Mouse (Mus musculus) liver, embryonic 13.5 days (tissue): ENCODE data around the gene Sik3. TPM values are rescaled to one million over a fixed set of nuclear protein-coding genes. Genes with fewer than 3 reads are reported as not detected.
"Not testable (repeated sequence)": the region's sequence is repeated elsewhere in the genome, so short reads cannot be mapped to it uniquely, and the experiment has no call there.

ENCODE experiments used
- ATAC-seq: fragments of 200-750 bp; cut with Nextera tagmentation; 2 replicates; pipeline ENCODE4 v1.8.0; 2017; ENCODE audit warnings: low read depth, mild to moderate bottlenecking, moderate number of reproducible peaks, moderate library complexity
- DNase-seq: peaks from one replicate; pipeline ENCODE4 v3.0.0; 2022
- H3K27ac ChIP-seq: fragments of 300-500 bp; sonication (generic); 2 replicates; pipeline ENCODE4 v1.5.1; 2015; ENCODE audit warnings: moderate library complexity, mild to moderate bottlenecking, inconsistent platforms
- H3K27me3 ChIP-seq: fragments of 300-500 bp; sonication (generic); 2 replicates; pipeline ENCODE4 v1.6.1; 2015; ENCODE audit warnings: mild to moderate bottlenecking, inconsistent platforms
- H3K36me3 ChIP-seq: fragments of 300-500 bp; sonication (generic); 2 replicates; pipeline ENCODE4 v1.6.1; 2015; ENCODE audit warnings: mild to moderate bottlenecking, inconsistent platforms
- H3K4me1 ChIP-seq: fragments of 300-500 bp; sonication (generic); replicated peaks from 2 replicates; pipeline ENCODE4 v1.6.1; 2015; ENCODE audit warnings: inconsistent platforms
- H3K4me2 ChIP-seq: fragments of 300-500 bp; sonication (generic); 2 replicates; pipeline ENCODE4 v1.6.1; 2015; ENCODE audit warnings: inconsistent platforms, mild to moderate bottlenecking, moderate library complexity
- H3K4me3 ChIP-seq: fragments of 300-500 bp; sonication (generic); replicated peaks from 2 replicates; pipeline ENCODE4 v1.5.1; 2015; ENCODE audit warnings: mild to moderate bottlenecking, inconsistent platforms
- H3K9ac ChIP-seq: fragments of 300-500 bp; sonication (generic); 2 replicates; pipeline ENCODE4 v1.6.1; 2015; ENCODE audit warnings: mild to moderate bottlenecking, inconsistent platforms
- H3K9me3 ChIP-seq: fragments of 300-500 bp; sonication (generic); replicated peaks from 2 replicates; pipeline ENCODE4 v1.6.1; 2016; ENCODE audit warnings: inconsistent platforms
- WGBS: fragments of 180-500 bp; shearing (Covaris S2); methylation state at CpG from one replicate; pipeline ENCODE4 v1.1.7; 2015; ENCODE audit not compliant: insufficient replicate concordance; 5-methylcytosine and 5-hydroxymethylcytosine counted together
- polyA plus RNA-seq: library from polyadenylated mRNA; unstranded; fragments of >200 nt; fragmentation: Nextera tagmentation; extraction: Ambion mirVana; gene quantifications from 2 replicates; pipeline ENCODE4 v1.2.1, GENCODE M21; 2015

Gene Sik3
- polyA plus RNA-seq, 1 experiment from 2014 or later, result 2.8 TPM

DNA sequence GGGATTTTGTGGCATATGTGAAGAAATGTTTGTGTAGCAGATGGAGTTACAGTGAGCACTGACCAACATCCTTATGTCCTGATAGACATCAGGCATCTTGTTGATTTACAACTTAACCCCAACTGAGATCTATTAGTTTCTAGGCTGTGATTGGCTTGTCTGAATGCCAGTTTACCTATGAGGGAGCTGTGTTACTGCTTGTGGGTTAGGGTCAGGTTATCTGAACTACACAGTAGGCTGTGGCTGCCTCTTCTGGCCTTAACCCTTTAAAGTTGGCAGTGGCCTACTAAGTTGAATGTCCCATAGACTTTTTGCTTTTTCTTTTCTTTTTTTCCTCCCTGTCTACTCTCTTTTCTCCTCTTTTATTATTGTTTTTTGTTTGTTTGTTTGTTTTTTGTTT is 98.7 kb downstream of the Sik3 start:
- no peak overlapping the region for H3K27ac ChIP-seq
- no peak overlapping the region for H3K4me2 ChIP-seq
- no peak overlapping the region for H3K9ac ChIP-seq
- H3K4me3 ChIP-seq, result no peak overlapping the region
- no peaks in the 10 kb centered on the region for H3K9me3 ChIP-seq
- DNase-seq (no peak), ATAC-seq (no peak)
- H3K4me1 ChIP-seq, result peaks cover 41% of the 10 kb centered on the region
- H3K27me3 ChIP-seq, result no peaks in the 10 kb centered on the region
- no peaks in the 10 kb centered on the region for H3K36me3 ChIP-seq

DNA sequence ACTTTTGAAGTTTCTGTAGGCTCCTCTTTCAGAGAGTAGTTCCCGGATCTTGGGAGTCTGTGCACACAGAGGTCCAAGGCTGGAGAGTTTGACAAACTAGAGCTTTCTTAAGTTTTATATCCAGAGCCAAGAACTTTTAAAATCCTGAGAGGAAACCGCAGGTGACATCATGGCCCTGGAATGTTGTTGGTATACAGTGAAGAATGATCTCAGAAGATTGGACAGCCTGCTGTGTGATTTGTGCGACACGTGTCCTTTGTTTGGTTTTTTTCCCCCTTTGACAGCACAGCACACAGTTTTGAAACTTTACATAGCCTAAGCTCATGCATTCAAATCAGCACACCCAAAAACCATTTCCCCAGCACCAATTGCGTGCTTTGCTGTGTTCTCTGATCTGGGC is 99.6 kb downstream of the Sik3 start:
- Histone ChIP-seq H3K36me3 (no peaks in the 10 kb centered on the region), H3K4me3 (no peak overlapping the region), H3K27ac (no peak overlapping the region), H3K4me2 (no peak overlapping the region), H3K4me1 (peaks cover 41% of the 10 kb centered on the region), H3K27me3 (no peaks in the 10 kb centered on the region), H3K9me3 (no peaks in the 10 kb centered on the region), H3K9ac (no peak overlapping the region)
- WGBS, result 65% methylated on average over 5 of the region's 5 CpGs
- DNase-seq, result no peak
- ATAC-seq, result no peak

DNA sequence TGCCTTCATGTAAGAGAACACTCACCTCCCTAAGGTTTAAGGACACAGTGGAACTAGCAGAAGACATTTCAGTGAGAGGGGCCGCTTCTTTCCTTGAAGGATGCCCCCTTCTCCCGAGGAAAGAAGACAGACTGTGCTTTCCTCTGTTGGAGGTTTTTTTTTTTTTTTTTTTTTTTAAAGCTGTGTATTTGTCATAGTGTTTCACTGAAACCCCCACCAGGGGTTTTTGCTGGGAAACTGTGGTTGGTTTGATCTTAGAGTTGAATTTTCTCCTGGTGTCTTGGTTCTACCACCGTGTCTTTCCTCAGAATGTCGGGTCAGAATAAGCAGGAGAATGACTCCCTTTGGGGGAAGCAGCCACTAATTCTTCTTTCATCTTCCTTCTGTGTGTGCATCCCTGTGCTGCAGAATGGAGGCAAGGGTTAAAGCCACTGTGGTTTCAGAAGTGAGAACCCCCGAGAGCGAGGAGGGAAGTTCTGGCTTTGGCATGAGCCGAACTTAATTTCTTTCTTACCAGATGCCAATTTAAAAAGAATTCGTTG is 106.3 kb downstream of the Sik3 start:
- H3K4me1 ChIP-seq, result peaks cover 38% of the 10 kb centered on the region
- 0 out of 2 replicates have a peak, but pooled peaks cover 9% of the 10 kb centered on the region for H3K36me3 ChIP-seq
- H3K27me3 ChIP-seq, result no peaks in the 10 kb centered on the region
- ATAC-seq (no peak), DNase-seq (no peak)
- no peak overlapping the region for H3K9ac ChIP-seq
- H3K4me2 ChIP-seq, result no peak overlapping the region
- H3K27ac ChIP-seq, result no peak overlapping the region
- H3K9me3 ChIP-seq, result 0 out of 2 replicates have a peak, but pooled peaks cover 4% of the 10 kb centered on the region
- 58% methylated on average over 8 of the region's 8 CpGs for WGBS
- H3K4me3 ChIP-seq, result no peak overlapping the region

DNA sequence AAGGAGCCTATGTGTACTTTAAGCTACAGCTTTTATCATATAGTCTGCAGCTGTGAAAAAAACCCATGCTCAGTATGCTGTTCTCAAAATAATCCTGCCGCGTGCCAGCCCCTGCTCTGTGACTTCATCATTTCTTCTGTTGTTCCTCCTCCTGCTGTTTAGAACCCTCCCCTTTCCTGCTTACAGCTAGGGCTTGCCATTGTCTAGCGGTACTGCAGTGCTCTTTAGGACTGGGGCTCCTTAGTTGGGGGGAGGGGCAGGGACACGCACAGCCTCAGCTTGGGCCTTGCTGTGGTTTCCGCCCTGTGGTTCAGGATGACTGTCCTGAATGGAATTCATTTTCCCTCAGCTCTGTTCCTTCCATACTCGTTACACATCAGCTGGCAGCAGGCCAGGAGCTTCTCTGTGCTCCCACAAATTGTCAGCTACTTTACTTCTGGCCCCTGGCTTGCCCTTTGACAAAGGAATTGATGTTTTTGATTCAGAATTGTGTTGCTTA is 107.4 kb downstream of the Sik3 start:
- Histone ChIP-seq H3K27me3 (no peaks in the 10 kb centered on the region), H3K4me2 (no peak overlapping the region), H3K4me1 (peaks cover 37% of the 10 kb centered on the region), H3K36me3 (0 out of 2 replicates have a peak, but pooled peaks cover 11% of the 10 kb centered on the region), H3K4me3 (no peak overlapping the region), H3K9me3 (0 out of 2 replicates have a peak, but pooled peaks cover 4% of the 10 kb centered on the region), H3K27ac (peak overlapping the region; percentile 58), H3K9ac (no peak overlapping the region)
- DNase-seq (no peak), ATAC-seq (peak; percentile 85)
- WGBS, result 5% methylated on average over 6 of the region's 6 CpGs

DNA sequence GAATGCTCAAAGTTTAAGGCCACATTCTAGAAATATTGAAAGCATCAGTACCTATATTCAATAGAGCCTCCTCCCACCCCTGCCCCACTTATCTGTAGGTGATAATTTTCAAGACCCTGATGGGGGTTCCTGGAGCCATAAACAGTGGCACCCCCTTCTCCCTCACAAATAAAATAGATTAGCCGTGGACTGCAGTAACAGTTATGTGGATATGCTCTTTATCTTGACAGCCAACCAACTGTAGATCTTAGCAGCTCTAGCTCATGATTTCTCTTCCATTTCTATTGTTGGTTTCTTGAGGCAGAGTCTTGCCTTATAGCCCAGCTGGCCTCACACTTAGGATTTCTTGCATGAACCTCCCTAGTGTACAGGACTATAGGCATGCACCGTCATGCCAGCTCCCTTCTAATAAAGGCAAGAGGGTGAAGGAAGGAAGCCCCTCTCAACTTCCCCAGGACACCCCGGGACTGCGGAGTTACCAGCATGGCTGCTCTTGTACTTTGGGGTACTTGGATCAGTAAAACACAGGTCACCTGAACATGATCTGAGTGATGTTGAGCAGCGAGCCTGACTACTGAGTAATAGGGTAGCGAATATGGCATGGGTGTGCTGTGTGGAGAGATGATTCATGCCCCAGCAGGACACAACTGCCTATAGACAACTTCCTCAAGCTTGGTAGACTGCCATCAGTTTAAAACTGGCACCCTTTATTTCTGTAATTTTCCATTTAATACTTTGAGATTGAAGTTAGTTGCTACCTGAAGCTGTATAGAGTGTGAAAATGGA is 108.0 kb downstream of the Sik3 start:
- 0 out of 2 replicates have a peak, but pooled peaks cover 11% of the 10 kb centered on the region for H3K36me3 ChIP-seq
- H3K27ac ChIP-seq, result peak overlapping the region; percentile 58
- 0 out of 2 replicates have a peak, but pooled peaks cover 4% of the 10 kb centered on the region for H3K9me3 ChIP-seq
- WGBS, result 43% methylated on average over 6 of the region's 6 CpGs
- ATAC-seq (no peak), DNase-seq (no peak)
- peaks cover 30% of the 10 kb centered on the region for H3K4me1 ChIP-seq
- H3K4me3 ChIP-seq, result no peak overlapping the region
- no peak overlapping the region for H3K9ac ChIP-seq
- no peaks in the 10 kb centered on the region for H3K27me3 ChIP-seq
- H3K4me2 ChIP-seq, result no peak overlapping the region

DNA sequence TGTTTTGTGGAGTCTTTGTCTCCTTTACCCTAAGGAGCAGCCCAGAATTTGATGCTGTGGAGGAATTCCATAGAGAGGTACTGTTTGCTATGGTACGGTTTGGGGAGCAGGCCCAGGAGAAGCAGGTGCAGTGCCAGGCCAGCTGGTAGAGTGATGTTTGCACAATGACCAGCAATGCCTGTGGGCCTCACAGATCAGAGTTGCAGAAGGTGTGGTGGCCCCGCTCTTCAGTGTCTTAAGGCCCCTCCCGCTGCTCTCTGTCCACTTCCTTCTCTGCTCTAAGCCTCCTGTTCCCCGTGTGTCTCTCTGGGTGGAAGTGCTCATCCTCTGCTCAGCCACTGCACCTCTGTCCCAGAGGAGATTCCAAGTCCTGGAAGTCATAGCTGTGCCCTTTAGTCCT is 108.9 kb downstream of the Sik3 start:
- no peak overlapping the region for H3K9ac ChIP-seq
- H3K27ac ChIP-seq, result no peak overlapping the region
- DNase-seq (no peak), ATAC-seq (no peak)
- H3K4me1 ChIP-seq, result peaks cover 27% of the 10 kb centered on the region
- 36% methylated on average over 4 of the region's 4 CpGs for WGBS
- no peaks in the 10 kb centered on the region for H3K27me3 ChIP-seq
- no peak overlapping the region for H3K4me3 ChIP-seq
- 0 out of 2 replicates have a peak, but pooled peaks cover 11% of the 10 kb centered on the region for H3K36me3 ChIP-seq
- 0 out of 2 replicates have a peak, but pooled peaks cover 4% of the 10 kb centered on the region for H3K9me3 ChIP-seq
- H3K4me2 ChIP-seq, result no peak overlapping the region

DNA sequence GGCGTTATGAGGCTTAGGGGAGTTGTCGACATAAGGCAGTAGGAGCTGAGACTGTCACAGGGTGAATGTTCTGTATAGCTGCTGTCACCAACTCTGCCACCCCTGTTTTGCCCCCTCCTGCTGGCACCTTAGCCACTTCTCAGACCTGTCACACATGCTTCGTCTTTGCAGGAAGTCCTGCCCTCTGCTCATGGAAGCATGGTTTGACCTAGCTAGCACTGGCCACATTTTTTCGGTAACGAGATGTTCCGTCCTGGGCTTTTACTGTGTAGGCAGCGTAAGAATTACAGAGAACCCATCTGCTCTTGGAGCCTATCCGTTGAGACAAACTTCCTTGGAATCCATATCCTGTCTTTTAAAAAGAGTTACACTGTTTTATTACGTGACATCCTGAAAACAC is 110.1 kb downstream of the Sik3 start:
- Histone ChIP-seq H3K9me3 (0 out of 2 replicates have a peak, but pooled peaks cover 4% of the 10 kb centered on the region), H3K27ac (no peak overlapping the region), H3K9ac (no peak overlapping the region), H3K4me1 (peaks cover 27% of the 10 kb centered on the region), H3K36me3 (0 out of 2 replicates have a peak, but pooled peaks cover 11% of the 10 kb centered on the region), H3K27me3 (no peaks in the 10 kb centered on the region), H3K4me3 (no peak overlapping the region), H3K4me2 (no peak overlapping the region)
- no peak for DNase-seq
- no peak for ATAC-seq
- 73% methylated on average over 9 of the region's 9 CpGs for WGBS

DNA sequence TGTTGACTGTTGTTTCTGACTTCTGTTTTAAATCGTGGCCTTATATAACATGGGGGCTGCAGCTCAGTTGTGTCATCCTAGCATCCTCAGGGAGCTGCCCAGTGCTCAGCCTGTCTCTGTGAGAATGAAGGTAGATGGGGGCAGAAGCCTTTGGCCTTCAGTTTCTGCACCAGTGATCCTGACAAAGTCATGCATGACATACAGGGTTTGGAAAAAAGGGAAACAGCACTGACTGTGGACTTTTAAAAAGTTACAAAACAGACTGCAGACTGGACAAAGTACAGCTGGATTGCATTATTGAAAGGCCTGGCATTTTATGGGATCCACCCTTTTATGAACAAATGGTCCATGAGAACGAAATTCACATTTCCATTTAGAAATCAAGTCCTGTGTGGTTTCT is 113.7 kb downstream of the Sik3 start:
- Histone ChIP-seq H3K36me3 (peaks cover 15% of the 10 kb centered on the region), H3K9ac (no peak overlapping the region), H3K4me1 (peaks cover 6% of the 10 kb centered on the region), H3K27me3 (no peaks in the 10 kb centered on the region), H3K4me2 (no peak overlapping the region), H3K9me3 (no peaks in the 10 kb centered on the region), H3K27ac (no peak overlapping the region), H3K4me3 (no peak overlapping the region)
- 64% methylated on average over 2 of the region's 2 CpGs for WGBS
- ATAC-seq (no peak), DNase-seq (no peak)

DNA sequence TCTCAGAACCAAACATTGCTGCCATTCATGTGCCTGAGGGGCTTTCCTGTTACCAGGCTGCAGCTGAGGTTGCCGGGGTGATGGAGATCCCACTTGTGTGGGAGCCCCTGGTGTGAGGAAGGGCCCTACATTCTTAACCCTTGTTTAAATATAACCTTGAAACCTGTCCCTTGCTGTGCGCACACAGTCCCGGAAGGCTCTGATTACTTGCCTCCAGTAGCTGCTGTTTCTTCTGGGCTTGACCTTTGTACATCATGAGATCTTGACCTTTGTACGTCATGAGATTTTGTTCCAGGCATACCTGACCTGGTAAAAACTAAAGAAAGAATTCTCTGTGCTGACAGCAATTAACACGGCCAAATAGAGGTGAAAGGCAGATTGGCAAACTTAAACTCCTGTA is 114.7 kb downstream of the Sik3 start:
- H3K27ac ChIP-seq, result no peak overlapping the region
- DNase-seq, result no peak

DNA sequence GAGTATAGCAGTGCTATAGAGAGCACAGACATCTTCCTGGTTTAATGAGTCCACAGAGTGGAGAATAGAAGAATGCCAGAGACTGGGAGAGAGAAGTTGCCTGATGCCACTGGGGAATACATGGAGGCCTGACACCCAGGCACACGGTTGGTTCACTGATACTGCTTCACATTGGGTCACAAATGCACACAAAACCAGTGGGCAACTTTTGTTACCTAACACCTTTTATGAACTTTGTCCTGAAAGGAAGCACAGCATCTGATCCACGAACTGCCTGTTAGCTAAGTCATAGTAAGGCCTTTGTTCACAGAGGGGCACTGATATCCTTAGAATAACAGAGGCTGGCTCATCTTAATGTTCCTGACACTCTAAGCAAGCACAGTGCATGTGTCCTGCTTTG is 116.6 kb downstream of the Sik3 start:
- Histone ChIP-seq H3K27me3 (no peaks in the 10 kb centered on the region), H3K36me3 (peaks cover 9% of the 10 kb centered on the region), H3K27ac (no peak overlapping the region), H3K4me1 (no peaks in the 10 kb centered on the region; the same call in 1 of the 2 replicates), H3K4me3 (no peak overlapping the region), H3K9ac (no peak overlapping the region), H3K9me3 (no peaks in the 10 kb centered on the region), H3K4me2 (no peak overlapping the region)
- WGBS, result 49% methylated on average over 2 of the region's 2 CpGs
- no peak for DNase-seq
- no peak for ATAC-seq

More for the DNA sequence above, 114.7 kb downstream of the Sik3 start:
- Histone ChIP-seq H3K27me3 (no peaks in the 10 kb centered on the region), H3K4me2 (no peak overlapping the region), H3K9ac (no peak overlapping the region), H3K4me3 (no peak overlapping the region), H3K36me3 (peaks cover 16% of the 10 kb centered on the region), H3K4me1 (no peaks in the 10 kb centered on the region; the same call in 1 of the 2 replicates), H3K9me3 (no peaks in the 10 kb centered on the region)
- ATAC-seq, result no peak
- WGBS, result 71% methylated on average over 5 of the region's 5 CpGs

DNA sequence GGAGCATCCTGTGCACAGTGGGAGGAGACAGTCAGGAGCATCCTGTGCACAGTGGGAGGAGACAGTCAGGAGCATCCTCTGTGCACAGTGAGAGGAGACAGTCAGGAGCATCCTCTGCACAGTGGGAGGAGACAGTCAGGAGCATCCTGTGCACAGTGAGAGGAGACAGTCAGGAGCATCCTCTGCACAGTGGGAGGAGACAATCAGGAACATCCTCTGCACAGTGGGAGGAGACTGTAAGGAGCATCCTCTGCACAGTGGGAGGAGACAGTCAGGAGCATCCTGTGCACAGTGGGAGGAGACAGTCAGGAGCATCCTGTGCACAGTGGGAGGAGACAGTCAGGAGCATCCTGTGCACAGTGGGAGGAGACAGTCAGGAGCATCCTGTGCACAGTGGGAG is 120.2 kb downstream of the Sik3 start:
- H3K9ac ChIP-seq, H3K9me3 ChIP-seq, H3K36me3 ChIP-seq, DNase-seq, H3K27me3 ChIP-seq, H3K4me1 ChIP-seq, H3K4me3 ChIP-seq, H3K27ac ChIP-seq, ATAC-seq, H3K4me2 ChIP-seq: not testable (repeated sequence)
